Mouse (Mus musculus) natural killer cell, adult 2 months (primary cell): ENCODE measurements around the gene Wfdc15a.
A peak's percentile ranks its signal among the peaks of the same experiment; 100 is the strongest.
"Not testable (repeated sequence)": the region's sequence is repeated elsewhere in the genome, so short reads cannot be mapped to it uniquely, and the experiment has no call there.

Experiments used
- DNase-seq, 2 experiments: peaks; one replicate each; pipeline ENCODE4 v3.0.0; 2022; ENCODE audit warnings: low spot score in 2 of 2

Gene Wfdc15a

DNA sequence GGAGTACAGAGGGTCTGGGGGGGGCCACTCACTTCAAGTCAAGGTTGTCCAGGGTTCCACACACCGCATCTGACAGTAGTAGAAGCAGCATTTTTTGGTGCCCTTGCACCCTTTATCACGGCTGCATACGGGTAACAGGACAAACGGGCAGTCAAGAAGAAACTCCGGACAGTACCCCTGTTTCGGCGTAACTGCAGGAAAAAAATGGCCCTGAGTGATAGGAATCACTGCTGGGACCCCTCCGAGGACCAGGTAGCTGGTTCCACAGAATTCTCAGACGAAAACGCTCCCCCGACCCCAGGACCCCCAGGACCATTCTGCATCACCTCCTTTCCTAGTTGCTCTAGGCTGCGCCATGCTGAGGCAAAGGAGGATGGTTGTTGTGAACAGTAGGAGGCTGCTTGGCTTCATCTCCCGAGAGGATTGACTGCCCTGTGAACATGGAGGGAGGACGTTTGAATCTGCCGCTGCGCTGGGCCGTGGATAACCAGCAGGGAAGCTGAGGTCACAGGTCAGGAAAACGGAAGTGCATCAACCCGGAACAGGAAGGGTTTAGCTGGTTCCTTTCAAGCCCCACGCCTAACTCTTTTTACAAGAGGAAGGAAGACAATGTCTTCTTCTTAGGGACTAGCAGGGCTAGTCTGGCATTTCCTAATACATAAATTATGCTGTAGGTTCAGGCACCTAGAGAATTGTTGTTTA is at the start of gene Wfdc15a:
Wfdc15a (minus strand) TSS at position 505 of the 702 bp plus-strand sequence.
- no peak for DNase-seq

DNA sequence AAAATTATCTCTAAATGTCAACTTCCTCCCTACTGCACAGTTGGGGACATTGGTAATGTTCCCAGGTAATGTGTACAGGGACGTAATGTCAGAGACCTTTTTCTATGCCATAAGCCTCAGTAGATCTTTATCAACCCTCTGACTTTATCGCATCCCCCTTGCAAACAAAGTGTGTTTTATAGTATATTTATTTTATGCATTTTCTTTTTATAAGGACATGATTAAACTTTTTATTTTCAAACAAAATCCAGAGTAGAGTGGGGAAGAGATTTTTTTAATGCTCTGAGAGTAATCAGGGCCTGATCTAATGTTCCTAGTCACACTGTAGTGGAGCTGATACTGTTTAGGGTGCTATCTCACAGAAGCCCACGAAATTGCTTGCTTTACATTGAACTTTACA is 38.4 kb upstream of the Wfdc15a start, which contains the start of gene Svs2:
Svs2 (minus strand) TSS at position 101 of the 400 bp plus-strand sequence.
- DNase-seq, result no peak

DNA sequence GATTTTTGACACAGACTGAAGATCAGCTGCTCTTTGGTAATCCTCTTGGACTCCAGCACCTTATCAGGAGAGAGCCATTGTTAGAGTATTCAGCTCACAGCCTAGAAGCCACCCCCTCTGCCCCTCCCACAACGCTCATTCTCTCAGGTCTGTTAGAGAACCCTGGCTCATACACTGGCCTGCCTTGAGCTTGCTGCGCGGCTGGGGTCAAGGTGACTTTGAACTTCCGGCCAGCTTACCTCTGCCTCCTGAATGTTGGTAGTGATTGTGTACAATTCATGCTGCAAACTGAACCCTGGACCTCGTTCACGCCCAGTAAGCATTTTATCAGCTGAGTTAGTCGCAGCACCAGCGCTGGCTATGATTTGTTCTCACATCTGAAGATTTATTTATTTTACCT is 32.7 kb upstream of the Wfdc15a start:
- DNase-seq, result no peak

DNA sequence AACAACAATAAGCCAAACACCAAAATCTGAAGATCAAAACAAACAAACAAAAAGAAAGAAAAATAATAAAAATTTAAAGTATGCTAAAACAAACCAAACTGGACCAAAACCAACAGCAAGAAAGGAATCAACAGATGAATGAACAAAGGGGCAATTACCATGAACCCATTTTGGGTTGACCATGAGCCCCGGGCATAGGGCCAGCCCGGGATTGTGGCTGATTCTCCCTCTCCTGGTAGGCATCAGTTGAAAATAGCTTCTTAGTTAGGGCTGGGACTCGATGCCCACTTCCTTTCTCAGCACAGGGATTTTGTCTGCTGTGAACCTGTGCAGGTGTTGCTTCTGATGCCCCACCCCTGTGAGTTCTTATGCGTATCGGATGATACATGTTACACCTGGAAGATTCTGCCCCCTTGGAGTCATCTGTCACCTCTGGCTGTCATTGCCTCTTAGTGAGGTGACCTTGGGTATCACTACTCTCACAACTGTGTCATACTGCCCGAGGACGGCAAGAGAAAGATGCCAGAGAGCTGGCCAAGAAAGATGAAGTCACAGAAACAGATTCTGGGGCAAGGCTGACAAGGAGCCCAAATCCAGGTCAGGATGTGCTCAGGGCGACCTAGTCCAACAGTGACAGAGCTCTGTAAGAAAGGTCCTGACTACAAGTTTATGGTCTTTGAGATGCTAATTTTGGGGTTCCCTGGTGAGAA is 28.6 kb upstream of the Wfdc15a start:
- no peak for DNase-seq

DNA sequence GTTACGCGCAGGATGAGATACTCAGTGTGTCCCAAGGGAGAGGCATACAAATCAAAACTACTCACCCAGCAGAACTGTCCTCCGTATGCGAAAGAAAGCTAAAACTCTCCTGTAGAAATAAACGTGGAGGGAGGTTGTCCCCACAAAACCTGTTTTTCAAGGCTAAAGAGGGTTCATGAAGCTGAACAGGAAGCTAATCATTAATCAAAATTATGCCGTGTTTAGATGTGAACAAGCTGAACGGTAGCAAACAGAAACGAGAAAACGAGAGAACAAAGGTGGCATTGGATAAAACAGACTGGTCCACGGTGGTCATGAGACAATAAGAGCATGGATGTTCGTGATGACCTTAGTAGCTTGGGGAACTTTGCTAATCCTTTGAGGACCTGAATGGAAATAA is 21.6 kb upstream of the Wfdc15a start, which contains the start of gene Wfdc15b:
Wfdc15b (minus strand) TSS at position 139 of the 400 bp plus-strand sequence.
- no peak for DNase-seq

DNA sequence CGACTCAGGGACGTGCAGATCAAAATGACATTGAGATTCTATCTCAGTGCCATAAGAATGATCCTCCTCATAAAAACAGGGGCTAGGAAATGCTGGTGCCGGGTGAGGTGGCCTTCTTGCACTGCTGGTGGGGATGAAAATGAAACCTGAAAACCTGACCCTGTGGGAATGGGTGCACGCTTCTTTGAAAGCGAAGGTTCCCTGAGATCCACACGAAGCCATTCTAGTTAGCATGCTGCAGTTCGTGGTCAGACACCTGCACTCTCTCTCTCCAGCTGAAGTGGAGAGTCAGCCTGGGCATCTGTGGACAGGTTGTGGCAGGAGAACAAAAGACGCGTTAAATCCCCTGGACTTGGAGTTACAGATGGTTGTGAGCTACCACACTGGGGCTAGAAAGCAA is 19.4 kb upstream of the Wfdc15a start:
- no peak for DNase-seq

DNA sequence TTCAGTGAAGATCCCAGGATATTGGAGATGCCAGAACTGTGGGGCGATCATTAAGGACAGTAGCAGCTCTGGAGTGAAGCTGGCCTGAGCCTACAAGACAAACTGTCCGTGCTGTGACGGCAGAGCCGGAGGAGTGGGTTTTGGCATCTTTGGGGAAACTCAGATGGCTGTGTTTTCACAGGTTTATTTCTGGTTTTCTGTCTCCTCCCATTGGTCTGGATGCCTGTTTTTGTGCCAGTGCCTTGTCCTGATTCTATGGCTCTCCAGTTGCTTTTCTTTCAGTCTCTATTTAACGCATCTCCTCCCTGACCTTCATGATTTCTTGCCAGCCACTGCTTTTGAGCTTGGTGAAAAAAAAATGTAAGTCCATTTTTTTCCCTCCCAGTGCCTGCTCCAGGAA is 12.8 kb upstream of the Wfdc15a start:
- no peak for DNase-seq

DNA sequence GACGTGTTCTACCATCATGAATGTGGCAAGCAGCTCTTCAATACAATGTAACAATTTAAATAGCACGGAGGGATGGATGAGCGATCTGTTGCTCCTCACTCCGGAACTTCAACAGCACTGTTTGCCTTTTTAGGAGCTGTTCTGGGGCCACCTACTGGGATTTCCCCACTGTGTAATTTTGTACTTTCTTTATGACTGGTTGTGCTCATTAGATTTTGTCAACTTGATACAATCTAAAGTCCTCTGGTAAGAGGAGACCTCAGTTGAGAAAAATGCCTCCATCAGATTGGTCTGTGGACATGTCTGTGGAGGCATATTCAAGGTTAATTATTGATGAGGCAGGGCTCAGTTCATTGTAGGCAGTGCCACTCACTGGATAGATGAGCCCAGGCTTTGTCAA is 11.0 kb upstream of the Wfdc15a start:
- no peak for DNase-seq

DNA sequence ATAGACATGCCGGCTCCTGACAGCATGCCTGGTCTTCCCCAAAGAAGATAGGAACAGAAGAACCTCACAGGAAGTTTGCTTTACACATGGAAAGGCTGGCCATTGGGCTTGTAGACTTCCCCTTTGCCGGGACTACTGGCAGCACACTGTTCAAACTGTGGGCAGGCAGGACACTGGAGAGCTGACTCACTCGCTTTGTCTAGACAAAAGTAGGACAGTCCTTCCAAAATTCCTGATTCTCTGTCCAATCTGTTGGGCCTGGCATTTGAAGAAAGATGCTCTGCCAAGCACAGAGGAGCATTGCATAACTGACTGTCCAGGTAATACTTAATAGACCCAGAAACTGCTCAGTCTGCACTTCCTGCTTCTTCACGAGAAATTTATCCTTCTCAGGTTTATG is 6.7 kb upstream of the Wfdc15a start:
- no peak for DNase-seq

DNA sequence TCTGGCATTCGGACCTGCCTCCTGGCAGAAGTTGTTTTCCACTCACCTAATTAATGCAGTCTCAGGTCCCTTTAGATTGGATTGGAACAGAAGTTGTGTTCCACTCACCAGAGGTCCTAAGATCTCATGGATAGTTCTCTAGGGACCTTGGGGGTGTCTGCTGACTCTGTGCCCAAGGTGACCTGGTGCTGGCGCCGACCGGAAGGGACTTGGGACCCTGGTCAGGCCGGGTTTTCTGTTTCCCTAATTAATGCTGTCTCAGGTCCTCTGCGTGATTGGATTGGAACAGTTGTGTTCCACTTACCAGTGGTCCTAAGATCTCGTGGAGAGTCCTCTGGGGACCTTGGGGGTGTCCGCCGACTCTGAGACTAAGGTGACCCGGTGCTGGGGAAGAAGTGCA is 6.1 kb upstream of the Wfdc15a start:
- not testable (repeated sequence) for DNase-seq

DNA sequence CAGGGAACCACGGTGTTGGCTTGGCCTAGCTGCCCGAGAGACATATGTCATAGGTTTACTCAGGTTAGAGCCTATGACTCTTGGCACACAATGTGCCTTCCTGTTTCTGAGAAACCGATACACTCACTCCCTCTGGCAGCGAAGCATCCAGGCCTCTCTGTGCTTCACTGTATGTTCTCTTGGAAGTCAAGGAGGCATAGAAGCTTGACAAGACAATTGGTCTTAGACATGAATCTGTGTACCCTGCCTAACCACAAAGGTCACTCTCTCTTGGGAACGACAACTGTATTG is 3.3 kb downstream of the Wfdc15a start:
- DNase-seq, result no peak

DNA sequence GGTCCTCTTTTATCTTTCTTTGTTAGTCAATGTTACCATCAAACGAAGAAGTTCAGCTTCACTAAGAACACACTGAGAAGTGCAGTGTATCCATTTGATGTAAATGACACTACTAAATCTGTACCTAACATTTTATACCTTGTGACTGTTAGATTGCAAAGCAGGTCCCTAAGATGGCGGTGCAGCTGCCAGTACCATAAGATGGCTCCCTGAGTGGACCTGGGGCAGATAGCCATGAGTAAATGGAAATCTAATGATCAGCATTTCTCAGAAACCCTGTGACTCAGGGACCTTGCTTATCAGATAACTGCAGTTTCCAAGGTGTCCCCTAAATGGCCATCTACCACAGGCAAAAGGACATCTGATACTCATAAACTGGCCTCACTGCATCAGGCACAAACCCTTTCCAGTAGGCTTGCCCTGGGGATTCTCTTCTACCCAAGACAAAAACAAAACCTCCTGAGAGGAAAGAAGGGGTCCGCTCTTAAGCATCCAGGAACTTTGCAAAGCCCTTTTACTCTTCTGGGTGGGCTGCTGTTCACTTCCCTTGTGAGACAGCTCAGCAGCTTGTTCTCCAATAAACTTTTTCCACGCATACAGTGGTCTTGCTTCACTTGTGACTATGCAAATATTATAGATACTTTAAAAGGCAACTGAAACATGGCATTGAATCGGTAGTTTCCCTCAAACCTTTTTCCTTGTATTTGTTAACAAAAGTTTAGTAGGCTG is 3.8 kb downstream of the Wfdc15a start:
- DNase-seq, result no peak

DNA sequence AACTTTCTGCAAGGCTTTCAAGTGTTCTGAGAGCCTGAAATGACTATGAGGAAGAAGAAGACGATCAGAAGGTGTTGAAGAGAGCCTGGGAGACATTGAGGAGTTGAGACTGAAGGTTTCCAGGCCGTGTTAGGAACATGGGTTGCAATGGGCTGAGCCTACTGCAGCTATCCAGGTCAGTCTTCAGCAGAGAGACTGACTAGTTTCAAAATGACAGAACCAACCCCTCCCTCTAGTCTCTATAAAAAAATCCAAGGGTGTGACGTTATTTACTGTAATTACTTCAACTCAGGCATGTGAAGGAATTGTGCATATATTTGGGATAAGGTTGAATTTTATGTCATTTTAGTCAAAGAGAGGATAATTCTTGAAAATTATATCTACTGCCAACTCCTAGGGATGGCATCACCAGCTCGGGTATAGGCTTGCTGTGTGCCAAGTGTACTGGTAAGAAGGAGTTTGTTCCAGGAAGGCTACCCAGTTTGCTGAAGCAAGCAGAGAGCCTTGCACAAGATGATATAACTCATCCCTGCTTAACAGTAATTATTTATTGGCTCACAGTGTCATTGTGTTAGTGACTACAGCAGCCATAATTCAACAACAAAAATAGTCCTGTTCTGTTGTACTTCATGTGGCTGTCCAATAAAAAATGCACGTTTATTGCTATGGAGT is 4.8 kb downstream of the Wfdc15a start:
- DNase-seq, result no peak

DNA sequence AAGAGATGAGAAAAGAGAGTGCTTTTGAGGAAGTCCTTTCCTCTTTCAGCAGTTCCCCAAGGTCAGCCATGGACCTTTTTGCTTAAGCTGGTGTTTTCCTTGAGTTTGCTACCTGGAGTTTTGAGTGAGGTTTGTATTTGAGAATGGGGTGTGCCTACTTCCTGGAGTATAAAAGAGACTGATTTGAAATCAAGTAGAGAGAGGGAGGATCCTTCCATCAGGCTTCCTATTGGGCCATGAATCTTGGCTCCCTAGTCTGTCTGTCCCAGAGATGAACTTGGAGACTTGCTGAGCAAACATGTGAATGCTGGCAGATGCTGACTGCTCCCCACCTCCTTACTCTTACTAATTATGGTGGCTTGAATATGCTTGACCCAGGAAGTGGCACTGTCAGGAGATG is 7.7 kb downstream of the Wfdc15a start:
- DNase-seq, result no peak

DNA sequence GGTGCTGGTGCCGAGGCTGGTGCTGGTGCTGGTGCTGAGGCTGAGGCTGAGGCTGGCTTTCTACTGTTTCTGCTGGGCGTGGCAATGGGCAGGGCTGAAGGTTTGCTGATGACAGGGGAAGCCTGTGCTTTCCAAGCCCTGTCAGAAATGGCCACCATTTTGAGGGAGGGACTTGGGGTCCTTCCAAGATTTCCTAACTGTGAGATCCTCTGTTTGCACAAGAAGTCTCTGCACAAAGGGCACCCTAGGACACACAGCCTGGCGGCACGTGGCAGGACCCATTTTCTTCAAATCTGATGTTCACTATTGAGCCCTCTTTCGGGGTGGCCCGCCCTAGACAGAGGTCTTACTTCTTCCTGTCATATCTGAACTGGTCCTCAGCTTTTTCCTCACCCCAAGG is 9.4 kb downstream of the Wfdc15a start, which contains the start of gene Wfdc12:
Wfdc12 (minus strand) TSS at position 33 of the 400 bp plus-strand sequence.
- DNase-seq, result no peak

DNA sequence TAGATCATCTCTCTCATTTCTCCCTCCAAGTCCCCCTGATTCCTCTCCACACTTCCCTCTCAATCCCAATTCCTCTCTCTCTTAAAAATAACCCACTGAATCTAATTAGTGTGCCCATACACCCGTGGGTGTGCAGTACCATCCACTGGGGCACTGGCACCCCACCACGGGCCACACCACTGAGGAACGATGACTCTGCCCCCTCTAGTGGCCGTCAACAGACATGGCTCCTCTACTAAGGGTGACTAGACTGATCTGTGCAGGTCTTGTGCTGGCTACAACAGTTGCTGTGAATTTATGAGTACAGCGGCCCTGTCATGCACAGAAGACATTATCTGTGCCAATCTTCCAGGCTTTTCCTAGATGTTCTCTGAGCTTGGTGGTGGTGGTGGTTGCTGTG is 11.2 kb downstream of the Wfdc15a start:
- DNase-seq, result no peak

DNA sequence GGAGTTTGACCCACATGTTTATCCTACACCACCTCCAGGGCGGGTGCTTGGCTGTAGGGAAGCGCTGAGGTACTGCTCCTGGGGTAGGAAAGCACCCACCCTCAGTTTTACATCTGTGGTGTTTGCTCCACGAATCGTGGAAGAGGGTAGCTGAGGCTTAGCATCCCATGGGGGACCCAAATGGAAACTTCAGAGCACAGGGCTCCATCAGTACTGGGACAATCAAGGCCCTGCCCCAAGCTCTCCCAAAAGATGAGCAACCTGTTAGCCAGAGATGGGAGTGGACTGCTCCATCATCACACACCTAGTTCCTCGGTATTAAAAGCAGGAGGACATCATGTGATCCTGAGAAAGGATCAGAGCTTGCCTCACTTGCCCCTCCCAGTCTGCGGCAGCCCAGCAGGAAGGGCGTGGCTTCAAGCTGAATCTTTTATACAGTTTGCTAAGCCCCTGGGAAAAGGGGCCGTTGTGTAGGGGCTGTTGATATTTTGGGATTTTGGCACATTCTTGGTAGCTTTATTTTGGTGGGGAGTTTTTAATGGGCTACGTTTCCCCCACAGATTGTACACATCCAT is 15.7 kb downstream of the Wfdc15a start:
- no peak for DNase-seq

DNA sequence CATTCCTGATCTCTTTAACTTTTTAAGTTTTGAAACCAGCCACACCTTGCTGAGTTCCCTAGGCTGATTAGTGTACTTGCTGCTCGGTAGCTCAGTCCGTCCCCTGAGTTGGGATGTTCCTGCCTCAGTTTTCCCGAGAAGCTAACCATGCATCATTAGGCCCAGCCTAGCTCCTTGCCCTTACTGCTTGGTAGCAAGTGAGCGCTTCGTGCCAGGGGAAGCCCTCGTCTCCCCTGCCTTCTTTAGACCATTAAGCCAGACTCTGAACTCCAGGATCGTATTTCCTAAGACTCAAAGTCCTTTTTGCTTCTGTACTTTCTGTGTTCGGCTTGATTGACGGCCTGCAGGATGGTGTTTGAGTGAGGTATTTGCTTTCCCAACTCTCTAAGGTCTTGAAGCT is 16.6 kb downstream of the Wfdc15a start:
- DNase-seq, result no peak

DNA sequence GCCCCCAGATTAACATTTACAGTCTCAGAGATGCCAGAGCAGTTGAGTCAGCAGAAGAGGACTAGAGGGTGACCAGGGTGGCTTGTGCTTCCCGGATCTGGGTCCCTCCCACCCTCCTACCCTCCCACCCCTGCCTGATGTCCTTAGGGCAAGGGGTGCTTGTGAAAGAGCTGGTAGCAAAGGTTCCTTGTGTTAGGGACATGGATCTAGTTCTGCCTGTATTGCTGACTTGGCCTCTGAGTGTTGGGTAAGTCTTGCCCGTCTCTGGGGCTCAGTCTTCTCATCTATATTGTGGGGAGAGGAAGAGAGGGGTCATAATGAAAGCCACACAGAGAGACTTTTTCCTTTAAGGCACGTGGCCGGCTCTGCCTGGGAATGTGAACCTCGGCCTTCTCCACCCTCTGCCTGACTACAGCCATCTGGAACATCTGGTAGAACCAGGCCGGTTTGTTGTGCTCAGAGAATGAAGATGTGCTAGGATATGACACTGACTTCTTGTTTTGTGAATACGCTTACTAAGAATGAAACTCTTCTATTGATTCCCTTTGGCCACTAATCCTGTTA is 17.2 kb downstream of the Wfdc15a start, which contains the start of gene Wfdc5:
Wfdc5 (minus strand) TSS at position 51 of the 564 bp plus-strand sequence.
- DNase-seq, result no peak

DNA sequence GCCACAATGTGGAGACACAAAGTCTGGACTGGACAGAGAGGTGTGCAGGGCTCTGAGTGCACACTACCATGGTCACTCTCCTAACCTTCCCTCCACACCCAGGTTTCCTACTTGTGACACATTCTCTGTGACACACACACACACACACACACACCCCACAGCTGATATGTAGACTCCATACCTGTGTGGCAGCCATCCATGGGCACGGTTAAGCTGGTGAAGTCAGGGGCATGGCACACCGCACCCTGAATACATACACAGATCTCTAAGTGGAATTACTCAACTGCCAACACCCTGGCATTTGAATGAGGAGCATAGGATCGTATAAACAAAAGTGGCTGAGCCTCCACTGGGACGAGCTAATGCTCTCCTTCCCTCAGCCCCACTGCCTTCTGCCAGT is 19.2 kb downstream of the Wfdc15a start:
- no peak for DNase-seq

DNA sequence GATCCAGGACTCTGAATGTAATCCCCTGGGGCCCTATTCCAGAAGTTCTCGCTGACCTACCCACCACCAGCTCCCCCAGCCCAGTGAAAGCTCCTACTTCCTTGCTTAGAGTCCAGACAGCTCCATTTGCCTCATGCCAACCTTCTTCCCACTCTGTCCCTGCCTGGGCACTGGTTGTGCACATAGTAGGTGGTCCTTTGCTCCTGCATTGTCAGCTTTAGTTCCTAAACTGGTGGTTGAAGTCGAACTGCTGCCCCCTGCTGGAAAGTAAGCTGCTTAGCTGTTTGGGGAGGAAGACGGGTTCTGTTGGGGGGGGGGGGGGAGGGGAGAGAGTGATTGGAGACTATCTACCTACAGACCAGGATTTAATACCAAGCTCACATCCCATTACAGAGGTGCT is 19.8 kb downstream of the Wfdc15a start:
- peak in 1 of 2 experiments; percentile 37 for DNase-seq
